Mouse (Mus musculus) frontal cortex, adult 2 months (tissue): ENCODE data around the gene Mup1. TPM values are rescaled to one million over a fixed set of nuclear protein-coding genes. Genes with fewer than 3 reads are reported as not detected.
"Not testable (repeated sequence)": the region's sequence is repeated elsewhere in the genome, so short reads cannot be mapped to it uniquely, and the experiment has no call there.

Source experiments
- DNase-seq, 2 experiments: peaks; one replicate each; pipeline ENCODE4 v3.0.0; 2022; ENCODE audit warnings: low spot score in 1 of 2; ENCODE audit errors: extremely low spot score in 1 of 2
- polyA plus RNA-seq: library from polyadenylated mRNA; depleted of rRNA; stranded (reverse); fragments of >200 nt; gene quantifications from 2 replicates; pipeline ENCODE4 v1.2.3, GENCODE M21; 2012; rRNA removed

The Mup1 gene
- not detected in 2 replicates for polyA plus RNA-seq

DNA sequence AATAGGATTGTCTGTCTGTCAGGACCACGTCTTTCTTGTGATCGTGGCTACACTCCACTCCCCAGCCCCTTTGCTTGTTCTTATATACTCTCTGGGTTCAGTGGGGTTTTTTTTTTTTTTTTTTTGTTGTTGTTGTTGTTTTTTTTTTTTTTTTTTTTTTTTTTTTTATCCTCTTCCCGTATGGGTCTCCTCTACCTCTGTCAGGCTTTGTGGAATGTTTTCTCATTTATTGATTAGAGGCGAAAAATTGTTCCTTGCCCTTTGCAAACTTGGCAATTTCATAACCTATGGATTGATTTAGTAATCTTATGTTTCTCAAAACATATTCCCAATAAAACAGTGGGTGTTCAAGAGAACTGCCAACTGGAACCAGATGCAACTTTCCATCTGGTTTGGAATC, at the start of gene Mup1:
TSS of gene Mup1 (minus strand) at position 101 of the 400 bp plus-strand sequence.
- DNase-seq, result not testable (repeated sequence)

Other genes starting within 250 kb of the Mup1 start
- gene Mup9, start 80.0 kb downstream of the Mup1 start, polyA plus RNA-seq, result not detected in 2 replicates
- not detected in 2 replicates for gene Mup10, start 80.2 kb upstream of the Mup1 start, polyA plus RNA-seq
- gene Mup11, start 160.5 kb upstream of the Mup1 start, polyA plus RNA-seq, result 0.36 TPM in 1 of 2 replicates, not detected in the other
- gene Mup12, start 239.4 kb upstream of the Mup1 start, polyA plus RNA-seq, result not detected in 2 replicates